Comparison of ENCODE assay signal across 21 mouse cellular contexts in the genomic region with DNA sequence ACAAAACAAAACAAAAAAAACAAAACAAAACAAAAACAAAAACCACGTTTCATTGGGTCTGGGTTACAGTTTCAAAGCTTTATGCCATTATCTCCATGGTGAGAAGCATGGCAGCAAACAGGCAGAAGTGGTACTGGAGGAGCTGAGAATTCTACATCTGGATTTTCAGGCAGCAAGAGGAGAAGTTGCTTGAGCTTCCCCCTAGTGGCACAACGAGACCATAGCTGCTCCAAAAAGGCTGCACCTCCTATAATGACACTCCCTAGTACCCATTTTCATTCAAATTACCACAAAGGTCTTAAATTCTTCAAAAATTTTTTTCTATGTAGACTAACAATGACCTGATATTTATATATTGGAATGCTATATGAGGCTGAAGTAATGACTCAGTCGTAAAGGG.
"Had no signal": no experiment of that assay in that cellular context is flagged by ENCODE, and none has a peak within 500 bp of the region (broad histone marks: within the 10 kb centered on the region; RNA-seq: fewer than 3 reads in every experiment).

No protein-coding gene starts in this region.

- ATAC-seq: liver, embryonic 12.5 days had no signal

- DNase-seq: kidney, postnatal 10 days; kidney, postnatal 36 days; layer of hippocampus, postnatal 36 days; left cerebral cortex, postnatal 4 days; lung, adult 18-20 months; lung, postnatal 10 days; lung, postnatal 36 days; midbrain, embryonic 14.5 days; right cerebral cortex, adult 18-20 months; right cerebral cortex, postnatal 14 days; right cerebral cortex, postnatal 4 days; thymus, postnatal 25 days had no signal

- H3K36me3 ChIP-seq: limb, embryonic 12.5 days; limb, embryonic 15.5 days; liver, embryonic 12.5 days; liver, embryonic 15.5 days; lung, embryonic 15.5 days; midbrain, embryonic 10.5 days; neural tube, embryonic 12.5 days; neural tube, embryonic 15.5 days had no signal

- H3K27ac ChIP-seq: limb, embryonic 12.5 days; limb, embryonic 15.5 days; liver, embryonic 12.5 days; liver, embryonic 15.5 days; lung, embryonic 15.5 days; midbrain, embryonic 10.5 days; neural tube, embryonic 12.5 days; neural tube, embryonic 15.5 days had no signal

- H3K27me3 ChIP-seq: limb, embryonic 12.5 days; limb, embryonic 15.5 days; liver, embryonic 12.5 days; liver, embryonic 15.5 days; lung, embryonic 15.5 days; megakaryocyte, embryonic 14.5 days; neural tube, embryonic 12.5 days; neural tube, embryonic 15.5 days had no signal

- H3K9me3 ChIP-seq: limb, embryonic 12.5 days; limb, embryonic 15.5 days; liver, embryonic 12.5 days; liver, embryonic 15.5 days; lung, embryonic 15.5 days; megakaryocyte, embryonic 14.5 days; midbrain, embryonic 10.5 days; neural tube, embryonic 12.5 days; neural tube, embryonic 15.5 days had no signal

- H3K4me2 ChIP-seq: limb, embryonic 12.5 days; limb, embryonic 15.5 days; liver, embryonic 12.5 days; liver, embryonic 15.5 days; lung, embryonic 15.5 days; neural tube, embryonic 12.5 days; neural tube, embryonic 15.5 days had no signal

- H3K9ac ChIP-seq: limb, embryonic 12.5 days; limb, embryonic 15.5 days; liver, embryonic 12.5 days; liver, embryonic 15.5 days; lung, embryonic 15.5 days; neural tube, embryonic 12.5 days; neural tube, embryonic 15.5 days had no signal

- H3K4me3 ChIP-seq: limb, embryonic 12.5 days; limb, embryonic 15.5 days; liver, embryonic 12.5 days; liver, embryonic 15.5 days; lung, embryonic 15.5 days; megakaryocyte, embryonic 14.5 days; midbrain, embryonic 10.5 days; neural tube, embryonic 12.5 days; neural tube, embryonic 15.5 days had no signal

- H3K4me1 ChIP-seq: limb, embryonic 12.5 days; limb, embryonic 15.5 days; liver, embryonic 12.5 days; liver, embryonic 15.5 days; lung, embryonic 15.5 days; megakaryocyte, embryonic 14.5 days; midbrain, embryonic 10.5 days; neural tube, embryonic 12.5 days; neural tube, embryonic 15.5 days had no signal
